Comparison of ENCODE assay signal across 28 mouse cellular contexts in genomic region chr11:36454076-36454475, GRCm38 (mm10).
DNase-seq lines count a peak whose midpoint lies in the region; ATAC-seq and TF ChIP-seq lines count a peak whose summit lies in the region.
"Had no signal": no experiment of that assay in that cellular context is flagged by ENCODE, and none has a peak within 500 bp of the region (broad histone marks: within the 10 kb centered on the region; RNA-seq: fewer than 3 reads in every experiment).

No protein-coding gene starts in this region.

- no peaks in the 10 kb centered on the region for H3K4me1 ChIP-seq in liver, adult 2 months (ENCODE audit: control insufficient read depth, insufficient read depth, low read length)
- H3K4me1 ChIP-seq in liver, embryonic 12.5 days = no peaks in the 10 kb centered on the region
- peaks cover 17% of the 10 kb centered on the region for H3K4me1 ChIP-seq in midbrain, embryonic 16.5 days (ENCODE audit: control insufficient read depth, insufficient read depth, low read length)
- peaks cover 7% of the 10 kb centered on the region for H3K4me1 ChIP-seq in midbrain, embryonic 11.5 days (ENCODE audit: control insufficient read depth, insufficient read depth, low read length)
- H3K4me1 ChIP-seq: embryonic facial prominence, embryonic 12.5 days; embryonic facial prominence, embryonic 15.5 days; heart, embryonic 15.5 days had no signal

- DNase-seq in heart, adult 11 months = peak; percentile 40
- no peak for DNase-seq in heart, adult 9 months (ENCODE audit: low spot score in 2 of 2)
- DNase-seq in liver, adult 2 months (ENCODE audit: extremely low read depth, low read depth, low spot score) = peak; percentile 12
- DNase-seq in midbrain, embryonic 11.5 days (ENCODE audit: low spot score, missing footprints) = no peak
- no peak for DNase-seq in lung, postnatal 4 days
- DNase-seq: adrenal gland, postnatal 10 days; adrenal gland, postnatal 36 days; B cell, adult 2 months; cerebellum, adult 11 months; cerebellum, adult 2 months; cerebellum, adult 9-11 months; cerebellum, postnatal 25 days; gastrocnemius, postnatal 10 days; gastrocnemius, postnatal 36 days; heart, postnatal 10 days; heart, postnatal 36 days had no signal

- H3K9ac ChIP-seq in liver, adult 2 months (ENCODE audit: low read depth, low read length) = no peak overlapping the region
- H3K9ac ChIP-seq in liver, embryonic 12.5 days = no peak overlapping the region
- H3K9ac ChIP-seq in midbrain, embryonic 16.5 days (ENCODE audit: low read depth, low read length) = no peak overlapping the region
- H3K9ac ChIP-seq in midbrain, embryonic 11.5 days (ENCODE audit: low read length) = no peak overlapping the region
- H3K9ac ChIP-seq: embryonic facial prominence, embryonic 12.5 days; embryonic facial prominence, embryonic 15.5 days; forebrain, embryonic 15.5 days; heart, embryonic 12.5 days; heart, embryonic 15.5 days; hindbrain, embryonic 15.5 days had no signal

- no peak for ATAC-seq in liver, embryonic 12.5 days
- no peak for ATAC-seq in midbrain, embryonic 16.5 days
- ATAC-seq in midbrain, embryonic 11.5 days (ENCODE audit: low FRiP score) = no peak
- ATAC-seq: forebrain, embryonic 15.5 days; Patski had no signal

- TF ChIP-seq POLR2A in liver, adult 2 months (IDR thresholded peaks at IDR 0.05; ENCODE audit: extremely low read depth, insufficient read depth, low read length) = no peak

- no peak overlapping the region for H3K4me3 ChIP-seq in liver, adult 2 months (ENCODE audit: insufficient read depth, low read depth, low read length)
- no peak overlapping the region for H3K4me3 ChIP-seq in liver, embryonic 12.5 days
- no peak overlapping the region for H3K4me3 ChIP-seq in midbrain, embryonic 16.5 days (ENCODE audit: low read depth, low read length)
- no peak overlapping the region for H3K4me3 ChIP-seq in midbrain, embryonic 11.5 days (ENCODE audit: low read depth, low read length)
- H3K4me3 ChIP-seq: embryonic facial prominence, embryonic 12.5 days; embryonic facial prominence, embryonic 15.5 days; forebrain, embryonic 15.5 days; heart, embryonic 12.5 days; heart, embryonic 15.5 days; hindbrain, embryonic 10.5 days; hindbrain, embryonic 15.5 days had no signal

- no peak overlapping the region for H3K4me2 ChIP-seq in liver, embryonic 12.5 days
- no peak overlapping the region for H3K4me2 ChIP-seq in midbrain, embryonic 16.5 days (ENCODE audit: low read length)
- no peak overlapping the region for H3K4me2 ChIP-seq in midbrain, embryonic 11.5 days
- H3K4me2 ChIP-seq: embryonic facial prominence, embryonic 12.5 days; embryonic facial prominence, embryonic 15.5 days; forebrain, embryonic 15.5 days; heart, embryonic 12.5 days; heart, embryonic 15.5 days; hindbrain, embryonic 15.5 days had no signal

- no peaks in the 10 kb centered on the region for H3K36me3 ChIP-seq in liver, adult 2 months (ENCODE audit: control insufficient read depth, insufficient read depth, low read length)
- H3K36me3 ChIP-seq in liver, embryonic 12.5 days = no peaks in the 10 kb centered on the region
- H3K36me3 ChIP-seq in midbrain, embryonic 16.5 days (ENCODE audit: control insufficient read depth, insufficient read depth, low read length) = no peaks in the 10 kb centered on the region
- no peaks in the 10 kb centered on the region for H3K36me3 ChIP-seq in midbrain, embryonic 11.5 days (ENCODE audit: control insufficient read depth, insufficient read depth, low read length)
- H3K36me3 ChIP-seq: embryonic facial prominence, embryonic 12.5 days; embryonic facial prominence, embryonic 15.5 days; forebrain, embryonic 15.5 days; G1E; heart, embryonic 12.5 days; heart, embryonic 15.5 days; hindbrain, embryonic 10.5 days; hindbrain, embryonic 15.5 days had no signal

- no peaks in the 10 kb centered on the region for H3K9me3 ChIP-seq in liver, embryonic 12.5 days (replicated peaks)
- no peaks in the 10 kb centered on the region for H3K9me3 ChIP-seq in midbrain, embryonic 16.5 days (replicated peaks; ENCODE audit: control insufficient read depth, low read length, poor library complexity, severe bottlenecking)
- no peaks in the 10 kb centered on the region for H3K9me3 ChIP-seq in midbrain, embryonic 11.5 days (ENCODE audit: control insufficient read depth, low read length)
- H3K9me3 ChIP-seq: embryonic facial prominence, embryonic 12.5 days; embryonic facial prominence, embryonic 15.5 days; forebrain, embryonic 15.5 days; heart, embryonic 12.5 days; heart, embryonic 15.5 days; hindbrain, embryonic 10.5 days; hindbrain, embryonic 15.5 days had no signal

- TF ChIP-seq CTCF in liver, adult 2 months (IDR thresholded peaks at IDR 0.05; ENCODE audit: low read depth, low read length) = no peak

- H3K79me2 ChIP-seq in liver, adult 2 months (ENCODE audit: control insufficient read depth, insufficient read depth, low read length) = no peaks in the 10 kb centered on the region

- H3K27me3 ChIP-seq in liver, adult 2 months (ENCODE audit: control insufficient read depth, insufficient read depth, low read length) = no peaks in the 10 kb centered on the region
- H3K27me3 ChIP-seq in liver, embryonic 12.5 days (replicated peaks) = no peaks in the 10 kb centered on the region
- no peaks in the 10 kb centered on the region for H3K27me3 ChIP-seq in midbrain, embryonic 16.5 days (ENCODE audit: control insufficient read depth, insufficient read depth, low read depth, low read length)
- H3K27me3 ChIP-seq in midbrain, embryonic 11.5 days (ENCODE audit: control insufficient read depth, insufficient read depth, low read length) = no peaks in the 10 kb centered on the region
- H3K27me3 ChIP-seq: CH12.LX; embryonic facial prominence, embryonic 12.5 days; embryonic facial prominence, embryonic 15.5 days; forebrain, embryonic 15.5 days; hindbrain, embryonic 15.5 days had no signal

- 69% methylated on average over 6 of the region's 6 CpGs for WGBS in liver, adult 2 months
- 62% methylated on average over 6 of the region's 6 CpGs for WGBS in liver, embryonic 12.5 days (ENCODE audit: insufficient replicate concordance)
- 58% methylated on average over 6 of the region's 6 CpGs for WGBS in midbrain, embryonic 16.5 days
- WGBS in midbrain, embryonic 11.5 days = 86% methylated on average over 6 of the region's 6 CpGs

- no peak overlapping the region for H3K27ac ChIP-seq in liver, adult 2 months (replicated peaks; ENCODE audit: insufficient read depth, low read depth, low read length)
- H3K27ac ChIP-seq in liver, embryonic 12.5 days = no peak overlapping the region
- peak overlapping the region; percentile 24; the same call in 1 of the 2 replicates for H3K27ac ChIP-seq in midbrain, embryonic 16.5 days (ENCODE audit: low read length)
- H3K27ac ChIP-seq in midbrain, embryonic 11.5 days (ENCODE audit: low read depth, low read length) = no peak overlapping the region
- H3K27ac ChIP-seq: embryonic facial prominence, embryonic 12.5 days; embryonic facial prominence, embryonic 15.5 days; forebrain, embryonic 15.5 days; heart, embryonic 15.5 days; hindbrain, embryonic 10.5 days; hindbrain, embryonic 15.5 days had no signal

Comparison
In these comparisons a context has a peak if more than half of its experiments do, and no peak if none do; other contexts are left out.
1. DNase-seq: peak in heart, adult 11 months (single experiment) and liver, adult 2 months (single experiment); none in heart, adult 9 months (0 of 2), midbrain, embryonic 11.5 days (single experiment) and lung, postnatal 4 days (0 of 2).